Mouse (Mus musculus) E14TG2a.4 (cell line): Measurements from ENCODE around the gene Gm38393.
A peak's percentile ranks its signal among the peaks of the same experiment; 100 is the strongest.

ENCODE experiments used
- H3K27me3 ChIP-seq: 2 replicates; pipeline ENCODE4 v1.6.1; 2014; ENCODE audit warnings: low read length, control low read depth; ENCODE audit not compliant: insufficient read depth
- H3K36me3 ChIP-seq: 2 replicates; pipeline ENCODE4 v1.6.1; 2014; ENCODE audit warnings: low read length, control low read depth; ENCODE audit not compliant: insufficient read depth
- H3K4me1 ChIP-seq: replicated peaks from 2 replicates; pipeline ENCODE4 v1.6.1; 2014; ENCODE audit warnings: low read depth, low read length, control low read depth
- H3K4me3 ChIP-seq: replicated peaks from 2 replicates; pipeline ENCODE4 v1.5.1; 2014; ENCODE audit warnings: mild to moderate bottlenecking, low read length
- H3K9me3 ChIP-seq: 2 replicates; pipeline ENCODE4 v1.6.1; 2014; ENCODE audit warnings: low read length, control low read depth
- CTCF ChIP-seq: conservative IDR thresholded peaks from 2 replicates; pipeline ENCODE4 v1.5.1; 2014; ENCODE audit warnings: low read length
- NANOG ChIP-seq: IDR thresholded peaks from 2 replicates; pipeline ENCODE4 v1.6.1; 2014; ENCODE audit warnings: borderline replicate concordance, low read length, mixed read lengths
- POU5F1 ChIP-seq: IDR thresholded peaks from 2 replicates; pipeline ENCODE4 v1.6.1; 2014; ENCODE audit warnings: low read length, borderline replicate concordance

Gm38393 gene

DNA sequence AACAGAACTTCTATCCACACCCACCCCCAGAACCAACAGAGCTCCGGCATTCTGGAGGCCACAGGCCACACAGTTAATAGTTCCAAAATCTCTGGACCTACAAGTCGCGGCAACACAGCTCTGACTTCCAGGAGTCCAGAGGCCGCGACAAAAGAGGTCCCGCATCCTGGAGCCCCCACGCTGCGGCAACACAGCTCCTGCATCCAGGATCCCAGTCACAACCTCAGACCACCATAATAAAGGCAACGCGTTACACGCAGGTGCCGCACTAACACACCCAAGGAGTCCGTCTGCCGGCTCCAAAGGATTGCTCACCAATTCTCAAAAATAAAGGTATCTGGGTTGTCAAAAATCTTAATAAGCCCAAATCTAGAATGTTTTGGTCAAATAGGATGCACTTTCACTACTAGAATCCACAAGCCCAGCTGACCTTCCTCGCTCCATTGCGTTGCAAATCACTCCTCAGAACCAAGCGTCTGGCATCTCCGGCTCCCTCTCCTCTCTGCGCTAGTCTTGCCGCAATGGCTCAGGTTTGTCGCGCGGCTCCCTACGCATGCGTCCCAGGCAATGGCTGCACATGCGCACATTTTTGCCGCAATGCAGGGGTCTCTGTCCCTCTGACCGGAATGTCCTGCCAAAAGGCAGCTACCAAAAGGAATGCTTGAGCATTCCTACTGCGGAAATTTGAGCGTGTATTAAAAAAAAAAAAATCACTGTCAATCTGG, at the start of gene Gm38393, which contains the start of gene Snurf:
TSS of gene Gm38393 (minus strand) at position 459 of the 725 bp plus-strand sequence.
TSS of gene Snurf (minus strand) at position 444 of the 725 bp plus-strand sequence.
- Histone ChIP-seq H3K4me1 (peaks cover 15% of the 10 kb centered on the region), H3K27me3 (no peaks in the 10 kb centered on the region), H3K36me3 (no peaks in the 10 kb centered on the region), H3K9me3 (peaks cover 40% of the 10 kb centered on the region), H3K4me3 (peak within 1 kb of the TSS; percentile 82)
- TF ChIP-seq NANOG (no peak), POU5F1 (no peak), CTCF (no peak)

DNA sequence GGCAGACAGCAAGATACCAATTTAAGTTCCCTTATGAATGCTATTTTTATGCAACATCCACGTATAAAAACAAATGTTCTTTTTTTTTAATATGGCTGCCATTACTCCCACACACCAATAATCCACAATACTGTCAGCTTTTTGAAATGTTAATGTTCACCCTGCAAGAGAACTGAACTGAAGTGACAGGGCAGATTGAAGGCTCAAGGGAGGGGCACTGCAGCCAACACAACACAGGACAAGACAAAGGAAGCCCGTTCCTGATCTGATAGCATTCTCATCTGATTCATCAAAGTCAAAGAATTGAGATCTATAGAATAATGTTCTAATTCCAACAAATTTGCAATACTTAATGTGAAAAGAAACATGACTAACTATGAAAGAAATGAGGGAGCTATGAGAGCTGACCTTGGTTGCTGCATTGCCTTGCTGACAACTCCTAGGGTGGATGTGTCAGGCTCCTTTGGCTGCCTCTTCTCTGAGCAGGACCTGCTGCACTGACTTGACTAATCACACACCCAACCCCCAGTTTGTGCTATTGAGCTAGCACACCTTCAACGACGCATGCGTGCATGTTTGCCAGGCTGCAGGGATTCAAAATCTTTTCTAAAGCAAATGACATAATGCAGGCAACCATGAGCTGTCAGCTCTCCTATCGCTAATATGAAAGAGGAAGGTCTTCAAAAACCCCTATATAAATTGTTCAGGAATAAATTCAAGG, 42.8 kb upstream of the Gm38393 start:
- Histone ChIP-seq H3K4me3 (no peak overlapping the region), H3K36me3 (no peaks in the 10 kb centered on the region), H3K27me3 (no peaks in the 10 kb centered on the region), H3K9me3 (peaks cover 4% of the 10 kb centered on the region; the same call in 1 of the 2 replicates), H3K4me1 (no peaks in the 10 kb centered on the region)
- TF ChIP-seq CTCF (no peak), POU5F1 (no peak), NANOG (no peak)

DNA sequence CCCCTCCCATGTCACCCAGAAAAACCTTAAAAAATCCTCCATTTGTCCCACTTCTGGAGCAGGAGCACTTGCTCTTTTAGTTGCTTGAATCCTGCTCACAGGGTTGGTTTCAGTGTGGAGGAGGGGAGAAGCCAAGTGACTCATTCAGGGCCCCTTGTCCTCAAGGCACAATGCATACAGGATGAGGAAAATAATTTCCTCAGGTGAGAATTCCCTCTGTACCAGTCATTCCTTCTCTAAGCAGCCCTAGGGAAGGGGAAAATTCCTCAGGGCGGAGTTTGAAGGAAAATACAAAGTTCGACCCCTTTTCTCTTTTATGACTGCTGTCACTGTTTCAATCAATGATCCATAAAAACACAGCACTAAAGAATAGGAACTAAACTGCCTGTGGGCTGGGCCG, 8.3 kb upstream of the Gm38393 start:
- Histone ChIP-seq H3K4me3 (no peak overlapping the region), H3K4me1 (peaks cover 6% of the 10 kb centered on the region; the same call in 1 of the 2 replicates), H3K36me3 (no peaks in the 10 kb centered on the region), H3K27me3 (no peaks in the 10 kb centered on the region), H3K9me3 (peaks cover 11% of the 10 kb centered on the region)
- no peak for TF ChIP-seq NANOG
- TF ChIP-seq CTCF = no peak
- no peak for TF ChIP-seq POU5F1

DNA sequence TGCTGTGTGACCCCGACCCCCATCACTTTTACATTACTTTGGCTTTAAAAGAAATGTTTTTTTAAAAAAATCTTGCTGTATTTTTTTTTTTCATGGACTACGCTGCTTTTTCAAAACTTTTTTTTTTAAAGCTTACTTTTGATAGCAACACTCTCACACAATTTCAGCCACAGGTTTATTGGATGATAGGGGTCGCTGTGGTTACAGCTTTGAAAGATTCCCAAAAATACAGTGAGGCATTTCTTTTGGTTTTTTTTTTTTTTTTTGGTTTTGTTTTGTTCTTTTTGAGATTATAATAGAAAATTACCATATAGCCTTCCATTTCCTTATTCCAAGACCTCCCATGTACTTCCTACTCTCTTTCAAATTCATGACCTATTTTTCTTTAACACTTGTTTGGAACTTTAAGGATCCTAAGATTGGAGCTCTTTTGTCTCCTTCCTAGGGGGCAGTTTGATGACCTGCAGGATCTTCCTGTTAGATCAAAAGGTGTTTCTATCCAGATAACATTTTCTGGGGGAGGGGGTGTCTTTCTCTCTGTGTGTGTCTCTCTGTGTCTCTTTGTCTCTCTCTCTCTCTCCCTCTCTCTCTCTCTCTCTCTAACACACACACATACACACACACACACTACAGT, 3.0 kb upstream of the Gm38393 start:
- no peaks in the 10 kb centered on the region for H3K27me3 ChIP-seq
- peaks cover 15% of the 10 kb centered on the region for H3K4me1 ChIP-seq
- no peaks in the 10 kb centered on the region for H3K36me3 ChIP-seq
- H3K4me3 ChIP-seq = no peak overlapping the region
- TF ChIP-seq NANOG (no peak), CTCF (no peak; the same call in 1 of the 2 replicates), POU5F1 (no peak)
- H3K9me3 ChIP-seq = peaks cover 46% of the 10 kb centered on the region

DNA sequence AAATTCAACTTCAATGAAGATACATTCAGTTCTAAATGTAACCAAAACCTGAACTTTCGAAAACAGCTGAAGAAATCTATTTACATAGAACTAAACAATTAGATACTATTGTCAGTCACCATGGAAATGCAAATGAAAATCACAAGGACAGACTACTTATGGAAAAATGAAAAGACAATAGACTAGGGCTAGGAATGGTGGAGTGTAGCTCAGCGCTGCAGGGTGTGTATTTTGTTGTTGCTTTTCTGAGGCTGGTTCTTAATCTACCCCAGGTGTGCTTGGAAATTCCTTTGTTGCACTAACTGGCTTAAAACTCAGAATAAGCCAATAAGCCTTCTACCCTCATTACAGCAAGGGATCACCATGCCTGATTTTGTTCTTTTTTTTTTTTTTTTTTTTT, 1.4 kb upstream of the Gm38393 start:
- peak; percentile 53; the same call in 1 of the 2 replicates for TF ChIP-seq NANOG
- TF ChIP-seq CTCF = no peak
- no peak for TF ChIP-seq POU5F1
- peaks cover 15% of the 10 kb centered on the region for H3K4me1 ChIP-seq

DNA sequence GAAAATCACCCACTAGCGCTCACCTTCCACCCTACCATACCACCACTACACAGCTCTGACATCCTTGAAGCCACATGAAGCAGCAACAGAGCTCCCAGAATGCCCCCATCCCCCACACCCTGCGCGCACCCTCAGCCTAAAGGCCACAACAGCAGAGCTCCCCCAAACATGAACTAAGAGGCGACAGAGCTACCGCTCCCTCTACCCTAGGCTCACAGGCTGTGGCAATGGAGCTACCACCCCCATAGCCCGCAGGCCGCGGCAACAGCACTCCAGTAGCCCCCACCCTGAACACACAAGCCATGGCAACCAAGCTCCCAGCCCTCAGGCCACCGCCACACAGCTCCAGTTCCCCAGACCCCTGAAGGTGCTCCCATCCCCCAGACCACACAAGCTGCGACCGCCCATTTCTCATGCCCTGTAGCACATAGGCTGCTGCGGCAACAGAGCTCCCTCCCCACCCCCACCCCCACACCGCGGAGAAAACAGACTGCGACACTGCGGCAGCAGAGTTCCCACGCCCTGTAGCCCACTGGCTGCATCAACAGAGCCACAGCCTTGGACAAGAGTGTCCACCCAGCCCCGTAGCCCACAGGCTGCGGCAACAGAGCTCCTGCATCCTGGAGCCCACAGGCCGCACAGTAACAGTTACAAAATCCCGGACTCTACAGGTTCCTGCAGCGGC, 801 bp downstream of the Gm38393 start:
- Histone ChIP-seq H3K27me3 (no peaks in the 10 kb centered on the region), H3K9me3 (peaks cover 40% of the 10 kb centered on the region), H3K4me3 (peak overlapping the region; percentile 82), H3K36me3 (0 out of 2 replicates have a peak, but pooled peaks cover 3% of the 10 kb centered on the region), H3K4me1 (peaks cover 12% of the 10 kb centered on the region)
- no peak for TF ChIP-seq NANOG
- no peak for TF ChIP-seq CTCF
- TF ChIP-seq POU5F1 = no peak

More for the DNA sequence above, 1.4 kb upstream of the Gm38393 start:
- peaks cover 46% of the 10 kb centered on the region for H3K9me3 ChIP-seq
- no peaks in the 10 kb centered on the region for H3K27me3 ChIP-seq
- no peaks in the 10 kb centered on the region for H3K36me3 ChIP-seq
- no peak overlapping the region for H3K4me3 ChIP-seq

DNA sequence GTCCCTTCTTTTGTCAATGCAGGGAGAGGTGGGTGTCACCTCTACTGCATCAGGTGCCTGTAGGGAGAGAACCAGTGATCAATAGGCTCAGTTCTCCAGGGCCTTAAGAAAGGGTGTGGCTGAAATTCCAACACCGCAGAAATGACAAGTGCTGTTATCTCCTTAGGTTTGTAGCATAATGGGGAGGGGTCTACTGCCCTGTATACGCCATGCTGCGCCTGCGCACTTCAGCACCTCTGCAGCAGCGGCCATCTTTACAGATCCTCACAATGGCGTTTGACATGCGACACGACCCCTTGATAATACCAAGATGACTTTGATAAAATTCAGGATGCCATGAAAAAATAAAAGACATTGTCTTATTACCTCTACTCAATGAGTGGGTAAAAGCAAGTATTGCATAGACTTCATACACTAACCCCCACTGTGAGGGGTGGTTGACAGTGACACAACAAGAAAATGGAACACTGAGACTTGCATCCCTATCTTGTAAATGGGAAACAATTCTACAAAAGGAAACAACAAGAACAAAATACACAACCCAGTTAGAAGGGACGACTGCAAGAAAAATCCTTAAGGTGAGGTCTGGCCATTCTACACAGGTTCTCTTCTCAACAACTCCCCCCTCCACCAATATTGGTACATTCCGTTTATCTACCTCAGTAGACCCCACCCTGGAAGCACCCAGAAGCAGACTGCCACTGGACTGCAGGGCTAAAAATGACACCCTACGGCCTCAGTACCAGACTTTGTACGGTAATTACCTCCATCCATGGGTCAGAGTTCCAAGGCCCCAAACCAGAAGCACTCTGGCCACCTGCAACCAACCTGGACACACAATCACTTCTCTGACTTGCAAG, 1.6 kb downstream of the Gm38393 start:
- Histone ChIP-seq H3K36me3 (0 out of 2 replicates have a peak, but pooled peaks cover 3% of the 10 kb centered on the region), H3K9me3 (peaks cover 40% of the 10 kb centered on the region), H3K27me3 (no peaks in the 10 kb centered on the region), H3K4me3 (peak overlapping the region; percentile 82), H3K4me1 (peaks cover 8% of the 10 kb centered on the region)
- TF ChIP-seq CTCF = no peak
- TF ChIP-seq NANOG = no peak
- TF ChIP-seq POU5F1 = no peak
